In genomic region chr19:48756831-48757230, GRCm38 (mm10) we compare ENCODE assay signal across 22 mouse cellular contexts.
DNase-seq lines count a peak whose midpoint lies in the region; ATAC-seq lines count a peak whose summit lies in the region.
"Had no signal": no experiment of that assay in that cellular context is flagged by ENCODE, and none has a peak within 500 bp of the region (broad histone marks: within the 10 kb centered on the region; RNA-seq: fewer than 3 reads in every experiment).

No protein-coding gene starts in this region.

- H3K27ac ChIP-seq in kidney, embryonic 14.5 days (ENCODE audit: low read depth, low read length) = no peak overlapping the region
- no peak overlapping the region for H3K27ac ChIP-seq in kidney, embryonic 15.5 days
- H3K27ac ChIP-seq: embryonic facial prominence, embryonic 15.5 days; hindbrain, embryonic 10.5 days; hindbrain, postnatal 0 days; liver, embryonic 15.5 days; macrophage had no signal

- H3K4me1 ChIP-seq in kidney, embryonic 14.5 days (ENCODE audit: control insufficient read depth, insufficient read depth, low read length) = no peaks in the 10 kb centered on the region
- H3K4me1 ChIP-seq in kidney, embryonic 15.5 days = no peaks in the 10 kb centered on the region
- H3K4me1 ChIP-seq: embryonic facial prominence, embryonic 15.5 days; heart, embryonic 12.5 days; hindbrain, embryonic 10.5 days; liver, embryonic 15.5 days had no signal

- DNase-seq in kidney, adult 11 months = peak; percentile 39
- DNase-seq in kidney, postnatal 36 days = peak; percentile 36 to 55
- no peak for DNase-seq in thymus, postnatal 14 days
- DNase-seq in left cerebral cortex, adult 8-10 months (ENCODE audit: low spot score in 2 of 2) = no peak
- DNase-seq in embryo, embryonic 10 days (ENCODE audit: low spot score) = no peak
- DNase-seq: adrenal gland, postnatal 10 days; cerebellum, adult 8-10 months; gastrocnemius, postnatal 25 days; heart, adult 18-20 months; heart, postnatal 10 days; liver; right cerebral cortex, adult 18-20 months had no signal

- no peaks in the 10 kb centered on the region for H3K27me3 ChIP-seq in kidney, embryonic 14.5 days (ENCODE audit: control insufficient read depth, insufficient read depth, low read length)
- H3K27me3 ChIP-seq in kidney, embryonic 15.5 days = no peaks in the 10 kb centered on the region
- H3K27me3 ChIP-seq: embryonic facial prominence, embryonic 15.5 days; heart, embryonic 12.5 days; liver, embryonic 15.5 days had no signal

- no peak for ATAC-seq in kidney, embryonic 14.5 days (ENCODE audit: low FRiP score, low TSS enrichment)
- 0 out of 2 replicates have a peak, but pooled peaks have one; percentile 43 for ATAC-seq in kidney, embryonic 15.5 days (replicated peaks; ENCODE audit: low FRiP score)
- ATAC-seq: forebrain, embryonic 16.5 days; hindbrain, postnatal 0 days; intestine, postnatal 0 days had no signal

- WGBS in kidney, embryonic 14.5 days = 67% methylated on average over 6 of the region's 6 CpGs
- WGBS in kidney, embryonic 15.5 days = 64% methylated on average over 6 of the region's 6 CpGs

- H3K4me2 ChIP-seq in kidney, embryonic 14.5 days (replicated peaks; ENCODE audit: low read depth, low read length) = no peak overlapping the region
- no peak overlapping the region for H3K4me2 ChIP-seq in kidney, embryonic 15.5 days
- H3K4me2 ChIP-seq: embryonic facial prominence, embryonic 15.5 days; heart, embryonic 12.5 days; liver, embryonic 15.5 days had no signal

- H3K36me3 ChIP-seq in kidney, embryonic 14.5 days (ENCODE audit: control insufficient read depth, insufficient read depth, low read length) = no peaks in the 10 kb centered on the region
- no peaks in the 10 kb centered on the region for H3K36me3 ChIP-seq in kidney, embryonic 15.5 days
- H3K36me3 ChIP-seq: embryonic facial prominence, embryonic 15.5 days; heart, embryonic 12.5 days; hindbrain, embryonic 10.5 days; liver, embryonic 15.5 days had no signal

- H3K9me3 ChIP-seq in kidney, embryonic 14.5 days (ENCODE audit: control insufficient read depth, low read length) = no peaks in the 10 kb centered on the region
- H3K9me3 ChIP-seq in kidney, embryonic 15.5 days (replicated peaks) = no peaks in the 10 kb centered on the region
- H3K9me3 ChIP-seq: embryonic facial prominence, embryonic 15.5 days; heart, embryonic 12.5 days; hindbrain, embryonic 10.5 days; liver, embryonic 15.5 days had no signal

- H3K4me3 ChIP-seq in kidney, embryonic 14.5 days (ENCODE audit: low read length) = no peak overlapping the region
- no peak overlapping the region for H3K4me3 ChIP-seq in kidney, embryonic 15.5 days (replicated peaks)
- H3K4me3 ChIP-seq: embryonic facial prominence, embryonic 15.5 days; heart, embryonic 12.5 days; hindbrain, embryonic 10.5 days; liver, embryonic 15.5 days had no signal

- no peak overlapping the region for H3K9ac ChIP-seq in kidney, embryonic 14.5 days (ENCODE audit: low read depth, low read length)
- H3K9ac ChIP-seq in kidney, embryonic 15.5 days = no peak overlapping the region
- H3K9ac ChIP-seq: embryonic facial prominence, embryonic 15.5 days; heart, embryonic 12.5 days; liver, embryonic 15.5 days had no signal

Comparison
In these comparisons a context has a peak if more than half of its experiments do, and no peak if none do; other contexts are left out.
1. DNase-seq: peak in kidney, adult 11 months (single experiment) and kidney, postnatal 36 days (2 of 2); none in thymus, postnatal 14 days (single experiment), left cerebral cortex, adult 8-10 months (0 of 2) and embryo, embryonic 10 days (single experiment).